Mouse (Mus musculus) T-helper 1 cell (primary cell): ENCODE measurements at regions not wholly inside any gene's neighbourhood (a gene's known extent, or its start where the extent isn't known, plus 50 kb on each side); places are given as distances from the start of the nearest gene placed in this dataset.

ENCODE experiments used
- in situ Hi-C: fragments of 300-600 bp; cut with MboI, MseI; formaldehyde crosslinking; loops from one replicate; pipeline ENCODE4 v1.15.1; 2025; ENCODE audit warnings: high pct_unique_total_duplicates

DNA sequence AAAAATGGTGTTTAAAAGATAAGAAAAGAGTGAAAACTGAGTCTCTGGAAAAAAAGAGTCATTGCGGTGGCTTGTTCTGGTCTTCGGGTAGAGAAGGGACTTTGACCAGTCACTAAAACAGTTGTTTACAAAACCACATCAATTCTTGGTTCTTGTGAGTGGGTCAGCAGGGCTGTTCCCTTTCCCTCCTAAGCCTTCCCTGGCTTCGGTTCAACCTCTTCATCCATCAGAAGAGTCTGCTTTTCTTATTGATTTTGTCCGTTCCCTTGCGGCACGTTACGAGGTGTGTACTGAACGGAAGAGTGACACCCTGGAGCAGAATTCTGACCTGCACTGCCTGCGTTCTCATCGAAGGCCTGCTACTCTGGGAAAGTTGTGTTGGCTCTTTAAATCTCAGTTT, 229.1 kb upstream of the G2e3 start:
- in situ Hi-C loops: no loop called here

- in situ Hi-C loops: no loop called here
Observed at GRCm38 (mm10) chr12:51118021-51118694, 229.7 kb upstream of the G2e3 start.

DNA sequence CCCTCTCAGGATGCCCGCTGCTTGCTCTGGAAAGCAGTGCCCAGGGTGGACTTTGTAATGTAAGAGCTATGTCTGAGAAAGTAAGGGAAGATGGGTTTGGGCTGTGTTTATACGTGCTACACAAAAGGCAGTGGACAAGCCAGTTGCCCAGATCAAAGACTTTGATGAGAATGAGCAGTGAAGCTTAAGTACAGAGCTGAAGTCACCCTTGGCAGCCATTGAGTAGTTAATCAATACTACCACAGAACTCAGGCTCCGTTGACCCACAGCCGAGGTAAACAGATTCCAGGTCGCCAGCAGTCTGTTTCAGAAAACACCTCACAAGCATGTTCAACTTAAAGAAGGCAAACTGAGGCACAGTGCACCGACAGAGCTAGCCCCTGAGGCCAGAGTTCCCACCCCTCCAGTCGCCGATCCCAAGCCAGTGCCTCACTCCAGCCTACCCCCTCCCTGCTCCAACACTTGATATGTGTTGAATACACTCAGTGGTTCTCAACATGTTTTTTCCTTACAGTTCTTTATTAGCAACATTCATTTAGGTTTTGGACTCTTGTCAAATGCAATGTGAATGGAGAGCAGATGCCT, 230.3 kb upstream of the G2e3 start:
- in situ Hi-C loops: no loop called here

DNA sequence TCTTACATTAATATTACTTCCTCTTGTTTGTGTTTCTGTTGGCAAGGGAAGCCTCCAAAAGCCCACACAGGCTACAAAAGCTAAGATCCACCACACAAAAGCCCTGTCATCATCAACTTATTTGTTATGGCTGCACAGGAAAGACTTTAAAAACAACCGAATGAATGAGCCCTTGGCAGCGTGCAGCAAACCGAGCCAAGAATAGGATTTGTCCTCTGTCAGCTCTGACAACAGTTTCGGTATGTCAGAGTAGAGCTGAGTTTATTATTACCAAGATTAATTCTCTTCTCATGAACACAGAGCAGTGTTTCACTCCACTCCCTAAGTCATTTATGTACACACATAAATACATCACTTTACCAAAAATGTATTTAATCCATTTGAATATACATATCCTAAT, 236.1 kb upstream of the G2e3 start:
- in situ Hi-C loops: no loop called here

- in situ Hi-C loops: no loop called here
Observed at GRCm38 (mm10) chr12:51108044-51108443, 239.8 kb upstream of the G2e3 start.

GRCm38 (mm10) chr12:51103541-51104042, 244.3 kb upstream of the G2e3 start:
- in situ Hi-C loops: no loop called here

- in situ Hi-C loops: no loop called here
Observed at GRCm38 (mm10) chr12:51101636-51102035, 246.2 kb upstream of the G2e3 start.

DNA sequence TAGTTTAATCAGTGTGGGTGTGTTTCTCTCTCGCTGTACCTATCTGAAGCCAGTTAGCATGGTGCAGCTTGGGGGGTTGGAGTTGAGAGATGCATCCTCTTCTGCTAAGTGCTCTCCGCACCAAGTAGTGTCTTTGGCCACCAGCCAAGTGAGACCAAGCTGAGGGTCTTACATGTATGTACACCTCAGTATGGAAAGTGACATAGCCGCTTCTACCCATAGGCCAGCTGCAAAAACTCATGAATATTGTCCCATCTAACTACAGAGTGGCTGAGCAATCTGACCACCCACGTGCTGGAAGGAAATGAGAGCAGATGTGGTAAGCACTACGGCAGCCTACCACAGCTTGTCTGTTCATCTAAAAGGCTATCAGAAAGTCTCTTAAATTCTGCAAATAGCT, 247.0 kb upstream of the G2e3 start:
- in situ Hi-C loops: no loop called here

GRCm38 (mm10) chr12:51095974-51096373, 251.9 kb upstream of the G2e3 start:
- in situ Hi-C loops: no loop called here

- in situ Hi-C loops: no loop called here
Observed at GRCm38 (mm10) chr12:51089324-51089723, 258.5 kb upstream of the G2e3 start.

GRCm38 (mm10) chr12:51081809-51082208, 266.1 kb upstream of the G2e3 start:
- in situ Hi-C loops: no loop called here

- in situ Hi-C loops: no loop called here
Observed at GRCm38 (mm10) chr12:51073503-51073902, 274.4 kb upstream of the G2e3 start.

- in situ Hi-C loops: no loop called here
Observed at GRCm38 (mm10) chr12:51060931-51061330, 286.9 kb upstream of the G2e3 start.

DNA sequence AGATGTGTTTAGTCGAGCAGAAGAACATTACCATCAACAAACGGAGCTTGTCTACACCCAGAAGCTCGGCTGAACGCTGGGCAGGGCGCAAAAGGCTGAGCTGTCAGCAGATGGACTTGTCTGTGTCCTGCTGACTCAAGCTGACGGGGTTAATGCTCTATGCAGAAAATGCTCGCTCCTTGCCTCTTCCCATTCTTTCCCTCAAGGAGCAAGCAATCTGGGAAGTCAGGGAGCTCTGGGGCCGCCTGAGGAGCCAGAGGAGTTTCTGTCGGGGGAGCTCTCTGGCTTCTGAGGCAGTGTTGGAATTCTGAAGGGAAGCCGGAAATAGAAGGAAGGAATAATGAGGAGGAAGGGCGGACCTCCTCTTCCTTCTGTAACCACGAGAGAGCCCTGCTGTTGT, 289.3 kb upstream of the G2e3 start:
- in situ Hi-C loops: no loop called here

DNA sequence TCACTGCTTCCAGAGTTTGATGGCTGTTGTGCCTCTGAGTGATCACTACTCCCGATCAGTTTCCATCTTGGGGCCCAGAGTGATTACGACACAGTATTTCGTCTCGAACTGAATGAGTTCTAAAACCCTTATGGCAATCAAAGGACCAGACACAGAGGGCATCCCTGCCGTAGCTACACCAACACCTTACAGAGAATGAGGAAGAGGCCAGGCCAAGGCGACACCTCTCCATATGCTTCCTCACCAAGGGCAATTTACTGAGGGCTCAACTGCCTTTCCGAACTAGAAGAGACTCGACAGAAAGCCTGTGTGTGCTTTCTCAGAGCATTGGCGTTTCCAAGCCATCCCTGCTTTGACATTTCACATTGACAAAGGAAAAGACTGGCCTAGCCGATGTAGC, 289.8 kb upstream of the G2e3 start:
- in situ Hi-C loops: no loop called here

DNA sequence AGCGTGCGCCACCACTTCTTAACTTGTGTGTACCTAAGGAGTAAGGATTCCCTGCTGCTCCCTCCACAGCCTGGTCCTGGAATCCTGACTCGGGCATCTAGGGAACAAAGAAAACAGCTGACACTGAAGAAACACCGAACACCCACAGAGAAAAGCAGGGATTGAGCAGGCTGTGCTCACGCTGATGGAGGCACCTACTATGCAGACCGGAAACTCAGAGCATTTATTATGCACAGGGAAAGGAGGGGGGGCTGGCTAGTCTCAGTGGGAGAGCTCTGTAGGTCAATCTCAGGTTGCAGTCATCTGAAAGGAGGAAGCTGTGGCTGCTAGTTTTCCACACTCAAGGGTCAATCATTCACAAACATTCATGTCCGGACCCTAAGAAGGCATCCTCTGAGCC, 300.7 kb upstream of the G2e3 start:
- in situ Hi-C loops: no loop called here

- in situ Hi-C loops: no loop called here
Observed at GRCm38 (mm10) chr12:51045437-51045836, 302.4 kb upstream of the G2e3 start.

GRCm38 (mm10) chr12:51045020-51045419, 302.8 kb upstream of the G2e3 start:
- in situ Hi-C loops: no loop called here

- in situ Hi-C loops: no loop called here
Observed at GRCm38 (mm10) chr12:51032193-51032592, 315.7 kb upstream of the G2e3 start.

GRCm38 (mm10) chr12:51028601-51029174, 319.2 kb upstream of the G2e3 start:
- in situ Hi-C loops: no loop called here

DNA sequence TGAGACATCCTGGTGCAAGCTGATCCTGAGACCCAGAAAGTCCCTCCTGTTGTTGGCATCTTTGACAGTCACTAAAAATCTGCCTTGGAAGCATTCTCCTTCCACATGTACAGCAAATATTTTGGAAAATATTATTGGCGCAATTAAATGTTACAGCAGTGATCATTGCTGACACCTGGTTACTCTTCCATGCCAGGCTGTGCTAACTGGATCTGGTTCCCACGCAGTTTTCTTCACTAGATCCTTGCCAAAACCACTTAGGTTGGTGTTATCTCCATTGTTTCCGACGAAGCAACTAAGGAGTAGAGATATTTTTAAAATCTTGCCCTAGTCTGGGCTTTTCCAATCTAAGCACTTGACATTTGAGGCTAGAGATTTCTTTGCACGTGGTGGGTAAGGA, 321.8 kb upstream of the G2e3 start:
- in situ Hi-C loops: no loop called here

DNA sequence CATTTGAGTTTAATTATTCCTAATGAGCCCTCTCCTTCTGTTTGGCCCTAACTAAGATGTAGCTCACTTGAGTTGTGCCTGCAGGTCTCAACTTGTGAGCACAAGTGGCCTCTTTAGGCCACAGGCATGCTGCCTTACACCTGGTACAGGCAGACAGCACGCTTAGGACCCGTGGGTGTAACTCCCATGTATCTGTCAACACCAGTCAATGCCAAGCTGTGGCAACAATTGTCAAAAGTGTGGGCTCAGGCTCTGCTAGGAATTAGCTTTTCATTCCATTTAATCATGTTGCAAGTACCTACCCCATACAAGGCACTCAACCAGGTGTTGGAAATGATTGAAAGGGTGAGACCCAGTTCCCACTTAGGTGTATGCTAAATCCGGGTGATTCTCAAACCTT, 322.3 kb upstream of the G2e3 start:
- in situ Hi-C loops: no loop called here

DNA sequence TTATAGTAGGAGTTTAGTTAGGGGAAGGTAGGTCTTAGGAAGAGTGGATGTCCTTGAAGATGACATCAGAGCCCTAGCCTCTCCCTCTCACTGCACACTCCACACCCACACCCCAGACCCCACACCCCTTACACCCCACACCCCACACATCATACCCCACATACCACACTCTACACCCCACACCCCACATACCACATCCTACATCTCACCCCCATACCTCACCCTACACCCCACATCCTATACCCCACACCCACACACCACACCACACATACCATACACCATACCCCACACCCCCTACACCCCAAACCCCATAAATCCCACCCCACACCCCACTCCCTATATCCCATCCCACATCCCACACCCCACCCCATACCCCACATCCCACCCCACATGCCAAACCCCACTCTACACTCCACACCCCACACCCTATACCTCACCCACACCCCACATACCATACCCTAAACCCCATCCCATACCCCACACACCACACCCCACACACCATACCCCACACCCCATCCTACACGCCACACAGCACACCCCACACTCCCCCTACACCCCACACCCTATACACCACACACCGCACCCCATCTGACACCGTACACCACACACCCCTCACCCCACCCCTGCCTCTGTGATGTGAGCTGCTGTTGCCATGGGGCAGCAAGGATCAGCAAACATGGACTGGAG, 323.7 kb upstream of the G2e3 start:
- in situ Hi-C loops: no loop called here
